Mouse (Mus musculus) heart, embryonic 15.5 days (tissue): Measurements from ENCODE around the gene Pnpla8. TPM values are rescaled to one million over a fixed set of nuclear protein-coding genes. Genes with fewer than 3 reads are reported as not detected.

Source experiments
- ATAC-seq: fragments of 200-750 bp; cut with Nextera tagmentation; replicated peaks from 2 replicates; pipeline ENCODE4 v1.8.0; 2017; ENCODE audit warnings: low read depth, moderate TSS enrichment; ENCODE audit not compliant: insufficient number of reproducible peaks, insufficient read depth, low FRiP score
- H3K27ac ChIP-seq: fragments of 300-500 bp; sonication (generic); 2 replicates; pipeline ENCODE4 v1.5.1; 2015; ENCODE audit warnings: mild to moderate bottlenecking, inconsistent platforms
- H3K27me3 ChIP-seq: fragments of 300-500 bp; sonication (generic); 2 replicates; pipeline ENCODE4 v1.6.1; 2015; ENCODE audit warnings: inconsistent platforms
- H3K36me3 ChIP-seq: fragments of 300-500 bp; sonication (generic); 2 replicates; pipeline ENCODE4 v1.6.1; 2015; ENCODE audit warnings: mild to moderate bottlenecking, inconsistent platforms
- H3K4me1 ChIP-seq: fragments of 300-500 bp; sonication (generic); replicated peaks from 2 replicates; pipeline ENCODE4 v1.6.1; 2015; ENCODE audit warnings: inconsistent platforms
- H3K4me2 ChIP-seq: fragments of 300-500 bp; sonication (generic); 2 replicates; pipeline ENCODE4 v1.6.1; 2015; ENCODE audit warnings: inconsistent platforms, mild to moderate bottlenecking, moderate library complexity
- H3K4me3 ChIP-seq: fragments of 300-500 bp; sonication (generic); 2 replicates; pipeline ENCODE4 v1.5.1; 2015; ENCODE audit warnings: mild to moderate bottlenecking, inconsistent platforms
- H3K9ac ChIP-seq: fragments of 300-500 bp; sonication (generic); 2 replicates; pipeline ENCODE4 v1.6.1; 2015; ENCODE audit warnings: mild to moderate bottlenecking, inconsistent platforms
- H3K9me3 ChIP-seq: fragments of 300-500 bp; sonication (generic); replicated peaks from 2 replicates; pipeline ENCODE4 v1.6.1; 2016; ENCODE audit warnings: inconsistent platforms
- WGBS: fragments of 180-500 bp; shearing (Covaris S2); methylation state at CpG from one replicate; pipeline ENCODE4 v1.1.7; 2015; ENCODE audit warnings: mixed read lengths; 5-methylcytosine and 5-hydroxymethylcytosine counted together
- polyA plus RNA-seq: library from polyadenylated mRNA; unstranded; fragments of >200 nt; fragmentation: Nextera tagmentation; extraction: Ambion mirVana; gene quantifications from 2 replicates; pipeline ENCODE4 v1.2.1, GENCODE M21; 2015

Pnpla8 gene
- polyA plus RNA-seq, 1 experiment from 2014 or later = 70.4 TPM

DNA sequence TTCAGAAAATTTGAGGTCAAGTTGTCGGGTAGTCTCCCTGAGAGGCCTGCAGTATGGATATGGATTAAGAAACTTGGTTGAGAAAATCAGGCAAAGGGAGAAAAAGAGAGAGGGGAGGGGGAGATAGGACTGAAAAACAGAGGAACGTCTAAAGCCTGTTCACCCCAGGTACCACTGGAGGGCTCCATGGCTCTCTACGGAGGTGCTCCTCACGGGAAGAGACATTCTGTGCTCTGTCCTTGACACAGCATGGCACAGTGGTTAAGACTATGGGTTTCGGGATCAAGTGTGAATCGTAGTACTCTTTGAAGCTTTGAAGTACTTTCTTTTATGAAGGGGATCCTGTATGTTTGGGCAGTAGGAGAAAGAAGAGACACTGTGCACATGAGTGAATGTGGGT is 106.3 kb downstream of the Pnpla8 start:
- no peak overlapping the region for H3K9ac ChIP-seq
- WGBS = 38% methylated on average over 6 of the region's 6 CpGs
- no peak for ATAC-seq

DNA sequence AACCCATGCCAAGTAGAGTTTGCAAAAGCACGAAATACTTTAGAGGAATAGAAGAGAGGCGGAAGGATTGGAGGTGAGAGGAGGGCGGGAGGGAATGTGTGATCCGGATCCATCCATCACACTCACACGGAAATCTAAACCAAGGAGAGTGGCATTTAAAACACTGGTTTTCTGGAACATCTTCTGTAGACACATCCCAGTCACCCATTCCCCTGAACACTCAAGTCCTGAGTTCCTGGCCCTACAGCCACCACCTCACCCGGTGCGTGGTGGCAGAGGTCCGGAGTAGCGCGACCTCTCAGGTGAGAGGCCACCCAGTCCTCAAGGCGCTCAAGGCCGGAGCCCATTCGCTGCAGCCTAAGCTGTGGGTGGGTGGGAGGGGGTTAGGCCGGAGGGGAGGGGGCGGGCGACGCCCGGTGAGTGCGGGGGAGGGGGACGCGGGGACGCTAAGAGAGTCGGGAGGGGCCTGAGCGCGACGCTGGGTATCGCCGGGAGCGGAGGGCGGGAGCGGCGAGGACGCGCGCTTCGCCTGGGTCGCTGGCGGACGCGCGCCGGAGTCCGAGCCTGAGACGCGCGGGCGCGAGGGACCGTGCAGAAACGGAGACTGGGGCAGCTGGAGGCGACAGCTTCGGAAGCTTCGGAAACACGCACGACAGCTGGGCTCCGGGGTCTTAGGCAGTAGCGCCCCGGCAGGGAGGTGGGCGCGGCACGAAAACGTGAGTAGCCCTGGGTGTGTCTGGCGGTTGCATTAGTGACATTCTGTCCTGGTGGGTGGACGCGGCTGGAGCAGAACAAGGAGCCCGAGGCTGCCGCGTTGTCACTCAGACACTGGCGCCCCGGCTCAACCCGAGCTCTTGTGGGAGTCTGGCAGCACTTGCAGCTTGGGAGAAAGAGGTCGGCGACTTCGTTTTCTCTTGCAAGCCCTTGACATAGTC is 107.5 kb downstream of the Pnpla8 start, which contains the start of gene Nrcam:
Nrcam (plus strand) TSS at position 505 of the 935 bp plus-strand sequence.
- peak; percentile 71 for ATAC-seq
- peaks cover 12% of the 10 kb centered on the region for H3K4me1 ChIP-seq
- H3K36me3 ChIP-seq = no peaks in the 10 kb centered on the region
- H3K4me3 ChIP-seq = peak within 1 kb of the TSS; percentile 58
- peak within 1 kb of the TSS; percentile 94 for H3K4me2 ChIP-seq
- H3K27ac ChIP-seq = no peak within 1 kb of the TSS
- WGBS = 3% methylated on average over 73 of the region's 74 CpGs
- peak within 1 kb of the TSS; percentile 47 for H3K9ac ChIP-seq
- H3K27me3 ChIP-seq = peaks cover 16% of the 10 kb centered on the region; the same call in 1 of the 2 replicates
- H3K9me3 ChIP-seq = no peaks in the 10 kb centered on the region

More for the DNA sequence above, 106.3 kb downstream of the Pnpla8 start:
- Histone ChIP-seq H3K4me1 (peaks cover 12% of the 10 kb centered on the region), H3K4me2 (no peak overlapping the region), H3K27ac (no peak overlapping the region), H3K4me3 (no peak overlapping the region), H3K9me3 (no peaks in the 10 kb centered on the region), H3K36me3 (no peaks in the 10 kb centered on the region), H3K27me3 (peaks cover 16% of the 10 kb centered on the region; the same call in 1 of the 2 replicates)

DNA sequence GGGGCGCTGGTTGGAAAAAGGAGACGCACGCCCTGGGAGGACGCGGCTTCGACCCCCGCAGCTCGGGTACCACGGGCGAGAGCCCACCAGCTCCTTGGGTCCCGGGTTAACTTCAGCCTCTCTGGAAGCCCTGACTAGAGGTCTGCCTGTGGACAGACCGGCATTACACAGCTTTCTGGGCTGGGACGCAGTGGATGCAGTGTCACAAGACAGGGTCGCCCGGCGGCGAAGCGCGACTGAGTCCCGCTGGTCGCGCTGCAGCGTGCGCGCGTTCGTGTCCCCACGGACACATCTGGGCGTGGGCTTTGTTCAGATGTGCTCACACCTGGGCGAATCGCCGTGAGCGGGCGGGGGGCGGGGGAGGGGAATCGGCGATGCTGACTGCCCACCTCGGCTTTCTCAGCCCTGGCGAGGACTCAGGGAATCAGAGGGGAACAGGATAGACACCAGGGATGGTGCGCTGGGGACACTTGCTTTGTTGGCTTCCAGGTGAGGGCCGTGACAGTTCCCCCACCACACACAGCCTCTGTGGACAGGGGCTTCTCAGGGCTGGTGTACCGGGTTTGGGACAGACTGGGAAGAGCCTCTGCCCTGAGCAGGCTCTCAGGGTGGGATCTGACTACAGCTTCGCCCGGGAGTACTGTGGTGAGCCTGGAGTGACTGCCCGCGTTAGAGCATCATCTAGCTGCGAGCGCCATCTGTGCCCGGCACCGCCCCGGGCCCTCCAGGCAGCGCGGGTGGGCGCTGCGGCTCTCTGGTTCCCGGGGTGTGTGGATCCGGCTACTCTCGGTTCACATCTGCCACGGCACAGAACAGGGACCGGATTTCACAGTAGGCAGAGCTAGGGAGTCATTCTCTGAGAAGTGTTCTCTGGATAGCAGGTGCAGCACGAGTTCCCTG is 108.4 kb downstream of the Pnpla8 start:
- Histone ChIP-seq H3K27ac (no peak overlapping the region), H3K9me3 (no peaks in the 10 kb centered on the region), H3K9ac (peak overlapping the region; percentile 47), H3K27me3 (peaks cover 16% of the 10 kb centered on the region; the same call in 1 of the 2 replicates), H3K4me3 (peak overlapping the region; percentile 58), H3K4me2 (peak overlapping the region; percentile 94), H3K36me3 (no peaks in the 10 kb centered on the region), H3K4me1 (peaks cover 12% of the 10 kb centered on the region)
- WGBS = under 1% methylated on average over 61 of the region's 61 CpGs
- ATAC-seq = peak; percentile 44

DNA sequence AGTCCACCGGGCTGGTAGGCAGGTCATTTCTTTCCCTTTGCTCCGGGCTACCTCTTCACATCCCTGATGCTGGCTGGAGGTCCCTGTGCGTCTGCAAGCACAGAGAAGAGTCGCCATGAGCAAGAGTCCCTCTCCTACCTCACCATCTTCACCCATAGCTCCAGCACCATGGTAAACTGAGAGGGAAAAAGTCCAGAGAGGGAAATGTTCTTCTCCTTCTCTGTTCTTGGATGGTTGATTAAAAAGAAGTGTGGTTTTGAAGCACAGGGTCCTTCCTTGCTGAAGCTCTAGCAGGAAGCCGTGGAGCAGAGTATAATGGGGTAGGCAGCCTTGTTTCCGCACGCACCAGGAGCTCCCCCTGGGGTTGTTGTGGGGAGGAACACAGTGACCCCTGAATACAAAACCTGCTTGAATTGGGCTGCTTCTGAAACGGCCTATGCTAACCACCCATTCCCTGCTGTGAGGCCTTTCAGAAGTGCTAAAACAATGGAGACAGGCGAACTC is 109.1 kb downstream of the Pnpla8 start:
- H3K27me3 ChIP-seq = peaks cover 16% of the 10 kb centered on the region; the same call in 1 of the 2 replicates
- H3K27ac ChIP-seq = no peak overlapping the region
- ATAC-seq = no peak
- peak overlapping the region; percentile 58 for H3K4me3 ChIP-seq
- no peaks in the 10 kb centered on the region for H3K9me3 ChIP-seq
- peaks cover 12% of the 10 kb centered on the region for H3K4me1 ChIP-seq
- peak overlapping the region; percentile 94 for H3K4me2 ChIP-seq
- no peak overlapping the region for H3K9ac ChIP-seq
- WGBS = 5% methylated on average over 9 of the region's 9 CpGs
- H3K36me3 ChIP-seq = no peaks in the 10 kb centered on the region

DNA sequence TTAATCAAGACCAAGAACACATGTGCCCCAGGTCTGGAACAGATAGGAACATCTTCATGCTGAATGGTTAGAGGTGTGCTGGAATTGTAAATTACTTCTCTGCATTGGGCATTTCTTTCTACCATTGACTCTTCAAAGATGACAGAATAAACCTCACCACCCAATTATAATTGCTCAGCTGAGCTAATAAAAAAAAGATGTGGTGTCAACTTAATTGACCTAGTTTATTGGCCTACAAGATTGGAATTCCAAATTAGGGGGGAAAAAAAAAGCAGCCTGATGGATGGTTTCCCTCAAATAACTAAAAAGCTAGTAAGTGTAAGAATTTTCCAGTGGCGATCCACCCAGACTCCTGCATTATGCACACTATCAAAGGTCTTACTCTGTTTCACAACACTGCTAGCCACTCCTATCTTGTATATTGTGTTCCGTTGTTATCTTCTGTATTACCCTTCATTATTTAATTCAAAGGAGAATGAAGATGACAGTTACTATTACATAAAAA is 116.0 kb downstream of the Pnpla8 start:
- H3K36me3 ChIP-seq = no peaks in the 10 kb centered on the region
- WGBS = 84% methylated on average over 2 of the region's 2 CpGs
- H3K4me1 ChIP-seq = no peaks in the 10 kb centered on the region
- H3K27me3 ChIP-seq = no peaks in the 10 kb centered on the region
- no peak overlapping the region for H3K4me2 ChIP-seq
- H3K9me3 ChIP-seq = no peaks in the 10 kb centered on the region
- no peak overlapping the region for H3K27ac ChIP-seq
- no peak for ATAC-seq
- H3K4me3 ChIP-seq = no peak overlapping the region
- H3K9ac ChIP-seq = no peak overlapping the region

DNA sequence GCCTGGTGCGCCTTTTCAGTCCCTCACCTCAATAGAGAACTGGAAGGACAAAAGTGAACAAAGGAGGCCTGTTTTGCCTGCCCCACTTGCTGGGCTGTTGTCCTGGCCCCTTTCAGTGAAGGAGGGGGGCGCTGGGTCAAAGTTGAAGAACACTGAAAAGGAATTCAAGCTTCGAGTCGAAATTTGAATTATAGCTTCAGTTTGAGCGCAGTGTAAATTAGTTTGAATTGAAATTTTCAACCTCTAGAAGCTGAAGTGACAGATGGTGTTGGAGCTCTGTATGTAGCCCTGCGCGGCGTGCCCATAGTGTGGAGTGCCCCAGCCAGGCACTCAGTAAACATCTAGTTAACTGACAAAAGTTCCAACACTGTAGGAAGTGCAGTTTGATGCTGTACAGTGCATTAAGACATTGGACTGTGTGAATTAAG is 117.0 kb downstream of the Pnpla8 start:
- no peak overlapping the region for H3K9ac ChIP-seq
- no peak overlapping the region for H3K4me3 ChIP-seq
- no peaks in the 10 kb centered on the region for H3K4me1 ChIP-seq
- no peaks in the 10 kb centered on the region for H3K27me3 ChIP-seq
- ATAC-seq = no peak
- no peaks in the 10 kb centered on the region for H3K9me3 ChIP-seq
- no peak overlapping the region for H3K4me2 ChIP-seq
- H3K36me3 ChIP-seq = no peaks in the 10 kb centered on the region
- 59% methylated on average over 8 of the region's 8 CpGs for WGBS
- no peak overlapping the region for H3K27ac ChIP-seq

DNA sequence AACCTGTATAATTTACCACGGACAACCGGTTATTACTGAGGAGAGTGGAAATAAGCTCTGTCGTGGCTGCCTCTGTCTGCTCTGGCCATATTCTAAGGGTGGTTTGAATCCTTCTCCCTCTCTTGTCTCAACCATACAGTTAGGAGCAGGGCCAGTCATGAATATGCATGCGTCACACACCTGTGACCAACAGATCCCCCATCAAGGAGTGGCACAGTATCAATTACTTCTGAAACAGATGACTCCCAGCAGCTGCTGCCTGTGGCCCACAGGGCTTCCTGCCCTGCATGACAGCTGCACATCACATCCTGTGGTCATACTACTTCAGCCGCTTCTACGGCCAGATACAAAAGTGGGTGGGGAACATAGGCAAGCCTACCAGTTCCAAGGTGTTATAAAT is 122.9 kb downstream of the Pnpla8 start:
- Histone ChIP-seq H3K4me2 (no peak overlapping the region), H3K4me1 (no peaks in the 10 kb centered on the region), H3K27ac (no peak overlapping the region), H3K4me3 (no peak overlapping the region), H3K36me3 (no peaks in the 10 kb centered on the region), H3K27me3 (no peaks in the 10 kb centered on the region), H3K9me3 (no peaks in the 10 kb centered on the region), H3K9ac (no peak overlapping the region)
- ATAC-seq = no peak
- 68% methylated on average over 6 of the region's 6 CpGs for whole genome bisulfite sequencing

DNA sequence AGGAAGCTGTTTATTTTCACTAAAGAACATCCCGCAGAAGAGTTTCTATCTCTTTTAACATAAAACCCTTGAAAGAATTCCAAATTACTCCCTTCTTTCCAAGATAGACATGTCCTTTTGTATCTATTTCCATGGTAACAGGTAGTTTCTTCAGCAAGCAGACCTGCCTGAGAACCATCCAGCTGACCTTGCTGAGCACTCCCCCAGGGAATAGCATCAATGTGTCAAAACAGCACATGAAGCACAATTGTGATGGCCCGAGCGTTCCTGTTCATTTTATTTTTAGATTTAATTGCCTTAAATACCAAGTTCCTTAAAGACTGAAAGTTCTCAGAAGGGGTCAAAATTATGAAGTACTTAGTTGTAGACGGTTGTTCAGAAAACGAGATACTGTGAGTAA is 124.1 kb downstream of the Pnpla8 start:
- Histone ChIP-seq H3K9me3 (no peaks in the 10 kb centered on the region), H3K4me3 (no peak overlapping the region), H3K27ac (no peak overlapping the region), H3K9ac (no peak overlapping the region), H3K4me1 (no peaks in the 10 kb centered on the region), H3K27me3 (no peaks in the 10 kb centered on the region), H3K36me3 (no peaks in the 10 kb centered on the region), H3K4me2 (no peak overlapping the region)
- ATAC-seq = no peak
- 63% methylated on average over 5 of the region's 5 CpGs for WGBS

DNA sequence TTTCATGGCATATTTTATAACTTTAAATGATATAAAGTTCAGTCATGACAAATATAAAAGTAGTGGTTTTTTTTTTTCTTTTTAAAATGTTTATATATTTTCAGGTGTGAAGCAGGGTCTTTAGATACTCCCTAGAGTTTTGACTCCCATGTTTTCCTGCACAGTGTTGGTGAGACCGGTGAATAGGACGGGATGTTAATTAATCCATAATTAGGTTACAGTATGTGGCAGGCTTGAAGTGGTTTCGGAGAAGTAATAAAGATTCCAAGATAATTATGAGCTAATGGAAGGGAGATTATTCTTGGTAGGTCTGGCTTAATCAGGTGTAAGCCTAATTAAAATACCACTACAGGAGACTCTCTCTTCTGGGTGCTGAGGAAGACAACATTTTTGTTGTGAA is 125.0 kb downstream of the Pnpla8 start:
- ATAC-seq = no peak
- Histone ChIP-seq H3K4me1 (no peaks in the 10 kb centered on the region), H3K27me3 (no peaks in the 10 kb centered on the region), H3K9ac (no peak overlapping the region), H3K36me3 (no peaks in the 10 kb centered on the region), H3K4me2 (no peak overlapping the region), H3K4me3 (no peak overlapping the region), H3K9me3 (no peaks in the 10 kb centered on the region), H3K27ac (no peak overlapping the region)
- WGBS = 80% methylated on average over 3 of the region's 3 CpGs

DNA sequence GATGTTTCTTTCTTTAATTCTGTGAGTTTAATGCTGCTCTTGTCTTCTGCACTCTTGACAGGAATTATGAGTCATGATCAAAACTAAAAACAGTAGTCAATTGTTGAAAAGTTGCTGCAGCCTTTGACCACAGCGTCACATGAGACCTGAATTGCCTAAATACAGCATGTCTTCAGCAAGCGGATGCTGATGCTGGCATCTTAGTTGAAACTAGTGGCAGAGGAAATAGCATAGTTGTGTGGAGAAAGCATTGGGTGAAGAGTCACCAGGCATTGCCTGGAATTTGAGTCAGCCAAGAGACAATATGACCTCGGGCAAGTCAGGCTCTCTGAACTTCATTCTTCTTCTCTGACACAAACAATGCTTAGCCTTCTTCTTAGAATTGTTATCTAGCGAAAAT is 133.9 kb downstream of the Pnpla8 start:
- Histone ChIP-seq H3K4me1 (no peaks in the 10 kb centered on the region), H3K27me3 (no peaks in the 10 kb centered on the region), H3K4me2 (no peak overlapping the region), H3K9ac (no peak overlapping the region), H3K4me3 (no peak overlapping the region), H3K9me3 (no peaks in the 10 kb centered on the region), H3K36me3 (no peaks in the 10 kb centered on the region), H3K27ac (no peak overlapping the region)
- 75% methylated on average over 4 of the region's 4 CpGs for WGBS
- ATAC-seq = no peak

DNA sequence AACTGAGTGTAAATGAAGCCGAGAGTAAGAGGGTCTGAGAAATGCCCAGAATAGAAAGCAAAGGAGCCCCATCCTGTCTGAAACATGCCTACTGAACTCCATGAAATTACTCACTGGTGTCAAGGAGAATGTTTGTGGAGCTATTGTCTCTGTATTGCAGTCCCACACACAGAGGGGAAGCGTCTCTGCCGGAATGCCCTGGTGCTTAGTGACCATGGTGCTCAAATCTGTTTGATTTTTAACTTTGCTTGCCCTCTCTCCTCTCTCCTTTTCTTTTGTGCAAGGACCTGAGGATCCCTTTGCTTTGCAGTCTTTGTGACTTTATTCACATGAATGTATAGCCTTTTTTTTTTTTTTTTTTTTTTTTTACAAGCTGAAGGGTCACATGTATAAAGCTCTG is 136.3 kb downstream of the Pnpla8 start:
- 54% methylated on average over 3 of the region's 3 CpGs for WGBS
- no peak for ATAC-seq
- no peaks in the 10 kb centered on the region for H3K27me3 ChIP-seq

More for the DNA sequence above, 136.3 kb downstream of the Pnpla8 start:
- H3K9ac ChIP-seq = no peak overlapping the region
- H3K4me3 ChIP-seq = no peak overlapping the region
- H3K27ac ChIP-seq = no peak overlapping the region
- no peaks in the 10 kb centered on the region for H3K9me3 ChIP-seq
- no peaks in the 10 kb centered on the region for H3K36me3 ChIP-seq
- no peak overlapping the region for H3K4me2 ChIP-seq
- H3K4me1 ChIP-seq = no peaks in the 10 kb centered on the region
